Mouse (Mus musculus) MEL (cell line): ENCODE measurements around the gene Maco1.

ENCODE experiments used
- BHLHE40 ChIP-seq: IDR thresholded peaks from 2 replicates; pipeline ENCODE4 v1.6.1; 2012; ENCODE audit warnings: low read depth, mild to moderate bottlenecking, inconsistent platforms, low read length, improper control_type of control experiment, borderline replicate concordance
- CTCF ChIP-seq, 3 experiments: IDR thresholded peaks in 2 of 3; conservative IDR thresholded peaks in 1 of 3; 2 replicates each; pipeline ENCODE4 v1.5.1; 2011 to 2012; ENCODE audit warnings: low read length in 3 of 3, low read depth in 2 of 3, mild to moderate bottlenecking in 2 of 3, improper control_type of control experiment in 1 of 3, inconsistent platforms in 1 of 3, mixed read lengths in 1 of 3, moderate library complexity in 1 of 3; ENCODE audit not compliant: control insufficient read depth in 1 of 3, insufficient read depth in 1 of 3, poor library complexity in 1 of 3, severe bottlenecking in 1 of 3
- EP300 ChIP-seq, 2 experiments: IDR thresholded peaks; 2 replicates each; pipeline ENCODE4 v1.6.1; 2011; ENCODE audit warnings: improper control_type of control experiment in 2 of 2, low read length in 2 of 2, low read depth in 1 of 2, mild to moderate bottlenecking in 1 of 2
- GABPA ChIP-seq: IDR thresholded peaks from 2 replicates; pipeline ENCODE4 v1.6.1; 2012; ENCODE audit warnings: low read depth, mild to moderate bottlenecking, inconsistent platforms, low read length, improper control_type of control experiment, moderate library complexity
- KAT2A ChIP-seq: conservative IDR thresholded peaks from 2 replicates; pipeline ENCODE4 v1.6.1; 2012; ENCODE audit warnings: low read depth, low read length, improper control_type of control experiment, inconsistent platforms
- MAFK ChIP-seq: IDR thresholded peaks from 2 replicates; pipeline ENCODE4 v1.6.1; 2011; ENCODE audit warnings: low read depth, mild to moderate bottlenecking, low read length, improper control_type of control experiment, borderline replicate concordance
- MYC ChIP-seq: IDR thresholded peaks from 2 replicates; pipeline ENCODE4 v1.6.1; 2011; ENCODE audit warnings: low read depth, mild to moderate bottlenecking, low read length, improper control_type of control experiment, moderate library complexity
- NELFE ChIP-seq: IDR thresholded peaks from 2 replicates; pipeline ENCODE4 v1.6.1; 2011; ENCODE audit warnings: low read depth, low read length, improper control_type of control experiment
- NRF1 ChIP-seq: IDR thresholded peaks from 2 replicates; pipeline ENCODE4 v1.6.1; 2014; ENCODE audit warnings: low read depth, mild to moderate bottlenecking, inconsistent platforms, low read length, improper control_type of control experiment, moderate library complexity; ENCODE audit not compliant: poor library complexity, insufficient read depth, severe bottlenecking
- RCOR1 ChIP-seq: IDR thresholded peaks from 2 replicates; pipeline ENCODE4 v1.6.1; 2012; ENCODE audit warnings: low read depth, mild to moderate bottlenecking, inconsistent platforms, low read length, improper control_type of control experiment
- UBTF ChIP-seq: IDR thresholded peaks from 2 replicates; pipeline ENCODE4 v1.6.1; 2012; ENCODE audit warnings: low read depth, mild to moderate bottlenecking, inconsistent platforms, low read length, improper control_type of control experiment, moderate library complexity, borderline replicate concordance; ENCODE audit not compliant: insufficient read depth
- ZNF384 ChIP-seq: IDR thresholded peaks from 2 replicates; pipeline ENCODE4 v1.6.1; 2012; ENCODE audit warnings: low read depth, mild to moderate bottlenecking, inconsistent platforms, low read length, improper control_type of control experiment

- TF ChIP-seq KAT2A (no peak), MAFK (no peak), NRF1 (no peak), MYC (no peak), CTCF (IDR thresholded peaks at IDR 0.05 in 2 of 3, conservative IDR thresholded peaks at IDR 0.05 in 1 of 3; ENCODE audit: control insufficient read depth in 1 of 3, insufficient read depth in 1 of 3, low read depth in 2 of 3, low read length in 3 of 3, poor library complexity in 1 of 3, severe bottlenecking in 1 of 3) (no peak), NELFE (no peak), ZNF384 (no peak), UBTF (no peak), BHLHE40 (no peak), EP300 (IDR thresholded peaks at IDR 0.05; ENCODE audit: low read depth in 1 of 2, low read length in 2 of 2) (no peak), RCOR1 (no peak), GABPA (no peak)
These were observed 99.5 kb downstream of the Maco1 start for GRCm38 (mm10) chr4:134753516-134754261.
